Mouse (Mus musculus) lung, adult 2 months (tissue): ENCODE data around the gene Usp35.

Experiments
- CTCF ChIP-seq: fragments of 200-500 bp; IDR thresholded peaks from 2 replicates; pipeline ENCODE4 v1.5.1; 2011; ENCODE audit warnings: mild to moderate bottlenecking, low read length, control low read depth; ENCODE audit not compliant: insufficient read depth
- POLR2A ChIP-seq: fragments of 200-500 bp; IDR thresholded peaks from 2 replicates; pipeline ENCODE4 v1.6.1; 2011; ENCODE audit warnings: low read depth, mild to moderate bottlenecking, control low read depth, low read length, borderline replicate concordance; ENCODE audit errors: extremely low read depth

GRCm38 (mm10) chr7:97351792-97352513 is 20.1 kb upstream of the Usp35 start:
- TF ChIP-seq CTCF (no peak), POLR2A (no peak)
